Mouse (Mus musculus): ENCODE measurements around the gene Cdkn3. TPM values are rescaled to one million over a fixed set of nuclear protein-coding genes. Genes with fewer than 3 reads are reported as not detected.

Cdkn3 gene
- polyA plus RNA-seq (2015; fragmentation: Nextera tagmentation; extraction: Ambion mirVana): 14.0 and 16.3 TPM in 2 replicates

GRCm38 (mm10) chr14:46760355-46761029, at the start of gene Cdkn3:
TSS of gene Cdkn3 (plus strand) at chr14:46760541.
- peak within 1 kb of the TSS; percentile 63 for H3K4me3 ChIP-seq (replicated peaks; ENCODE audit: low read length)
- no peak within 1 kb of the TSS for H3K27ac ChIP-seq (ENCODE audit: low read length)
- peak within 1 kb of the TSS; percentile 63 for H3K4me2 ChIP-seq (ENCODE audit: low read length)
- H3K9ac ChIP-seq (replicated peaks; ENCODE audit: low read depth, low read length): peak within 1 kb of the TSS; percentile 52
- peaks cover 7% of the 10 kb centered on the region for H3K4me1 ChIP-seq (replicated peaks; ENCODE audit: control insufficient read depth, insufficient read depth, low read length)
- peak; percentile 100 for ATAC-seq
- H3K27me3 ChIP-seq (replicated peaks; ENCODE audit: control insufficient read depth, insufficient read depth, low read length): peaks cover 5% of the 10 kb centered on the region; the same call in 1 of the 2 replicates
- WGBS: under 1% methylated on average over 51 of the region's 54 CpGs
- H3K9me3 ChIP-seq (ENCODE audit: control insufficient read depth, low read length): no peaks in the 10 kb centered on the region; the same call in 1 of the 2 replicates
- H3K36me3 ChIP-seq (ENCODE audit: control insufficient read depth, insufficient read depth): no peaks in the 10 kb centered on the region

- Histone ChIP-seq H3K9ac (replicated peaks; ENCODE audit: low read depth, low read length) (no peak overlapping the region), H3K4me1 (replicated peaks; ENCODE audit: control insufficient read depth, insufficient read depth, low read length) (no peaks in the 10 kb centered on the region), H3K36me3 (ENCODE audit: control insufficient read depth, insufficient read depth) (no peaks in the 10 kb centered on the region), H3K27ac (ENCODE audit: low read length) (no peak overlapping the region), H3K9me3 (ENCODE audit: control insufficient read depth, low read length) (no peaks in the 10 kb centered on the region), H3K27me3 (replicated peaks; ENCODE audit: control insufficient read depth, insufficient read depth, low read length) (no peaks in the 10 kb centered on the region), H3K4me3 (replicated peaks; ENCODE audit: low read length) (no peak overlapping the region), H3K4me2 (ENCODE audit: low read length) (no peak overlapping the region)
- WGBS: 58% methylated on average over 12 of the region's 12 CpGs
- ATAC-seq: no peak
Observed at GRCm38 (mm10) chr14:46718483-46718922, 41.8 kb upstream of the Cdkn3 start.

GRCm38 (mm10) chr14:46722031-46722430, 38.3 kb upstream of the Cdkn3 start:
- Histone ChIP-seq H3K4me2 (ENCODE audit: low read length) (no peak overlapping the region), H3K9me3 (ENCODE audit: control insufficient read depth, low read length) (no peaks in the 10 kb centered on the region), H3K4me3 (replicated peaks; ENCODE audit: low read length) (no peak overlapping the region), H3K36me3 (ENCODE audit: control insufficient read depth, insufficient read depth) (no peaks in the 10 kb centered on the region), H3K4me1 (replicated peaks; ENCODE audit: control insufficient read depth, insufficient read depth, low read length) (no peaks in the 10 kb centered on the region), H3K27me3 (replicated peaks; ENCODE audit: control insufficient read depth, insufficient read depth, low read length) (no peaks in the 10 kb centered on the region), H3K9ac (replicated peaks; ENCODE audit: low read depth, low read length) (no peak overlapping the region), H3K27ac (ENCODE audit: low read length) (no peak overlapping the region)
- 64% methylated on average over 5 of the region's 5 CpGs for WGBS
- no peak for ATAC-seq

GRCm38 (mm10) chr14:46723828-46724227, 36.5 kb upstream of the Cdkn3 start:
- no peaks in the 10 kb centered on the region for H3K4me1 ChIP-seq (replicated peaks; ENCODE audit: control insufficient read depth, insufficient read depth, low read length)
- no peak overlapping the region for H3K9ac ChIP-seq (replicated peaks; ENCODE audit: low read depth, low read length)
- H3K4me3 ChIP-seq (replicated peaks; ENCODE audit: low read length): no peak overlapping the region
- no peaks in the 10 kb centered on the region for H3K36me3 ChIP-seq (ENCODE audit: control insufficient read depth, insufficient read depth)
- ATAC-seq: peak; percentile 77
- H3K27ac ChIP-seq (ENCODE audit: low read length): no peak overlapping the region
- H3K27me3 ChIP-seq (replicated peaks; ENCODE audit: control insufficient read depth, insufficient read depth, low read length): no peaks in the 10 kb centered on the region
- WGBS: 35% methylated on average over 3 of the region's 3 CpGs
- H3K4me2 ChIP-seq (ENCODE audit: low read length): no peak overlapping the region
- no peaks in the 10 kb centered on the region for H3K9me3 ChIP-seq (ENCODE audit: control insufficient read depth, low read length)

GRCm38 (mm10) chr14:46724941-46725340, 35.4 kb upstream of the Cdkn3 start:
- Histone ChIP-seq H3K36me3 (ENCODE audit: control insufficient read depth, insufficient read depth) (no peaks in the 10 kb centered on the region), H3K4me1 (replicated peaks; ENCODE audit: control insufficient read depth, insufficient read depth, low read length) (no peaks in the 10 kb centered on the region), H3K9ac (replicated peaks; ENCODE audit: low read depth, low read length) (no peak overlapping the region), H3K27ac (ENCODE audit: low read length) (no peak overlapping the region), H3K9me3 (ENCODE audit: control insufficient read depth, low read length) (no peaks in the 10 kb centered on the region), H3K4me3 (replicated peaks; ENCODE audit: low read length) (no peak overlapping the region), H3K4me2 (ENCODE audit: low read length) (no peak overlapping the region), H3K27me3 (replicated peaks; ENCODE audit: control insufficient read depth, insufficient read depth, low read length) (no peaks in the 10 kb centered on the region)
- WGBS: 51% methylated on average over 5 of the region's 5 CpGs
- no peak for ATAC-seq

GRCm38 (mm10) chr14:46725743-46726142, 34.6 kb upstream of the Cdkn3 start:
- ATAC-seq: no peak
- no peaks in the 10 kb centered on the region for H3K36me3 ChIP-seq (ENCODE audit: control insufficient read depth, insufficient read depth)

GRCm38 (mm10) chr14:46734262-46734661, 26.1 kb upstream of the Cdkn3 start:
- WGBS: 73% methylated on average over 5 of the region's 5 CpGs

More at GRCm38 (mm10) chr14:46725743-46726142, 34.6 kb upstream of the Cdkn3 start:
- no peaks in the 10 kb centered on the region for H3K9me3 ChIP-seq (ENCODE audit: control insufficient read depth, low read length)
- H3K4me2 ChIP-seq (ENCODE audit: low read length): no peak overlapping the region
- no peaks in the 10 kb centered on the region for H3K4me1 ChIP-seq (replicated peaks; ENCODE audit: control insufficient read depth, insufficient read depth, low read length)
- 55% methylated on average over 3 of the region's 3 CpGs for WGBS
- H3K9ac ChIP-seq (replicated peaks; ENCODE audit: low read depth, low read length): no peak overlapping the region
- no peaks in the 10 kb centered on the region for H3K27me3 ChIP-seq (replicated peaks; ENCODE audit: control insufficient read depth, insufficient read depth, low read length)
- no peak overlapping the region for H3K4me3 ChIP-seq (replicated peaks; ENCODE audit: low read length)
- H3K27ac ChIP-seq (ENCODE audit: low read length): no peak overlapping the region

GRCm38 (mm10) chr14:46734761-46735455, 25.4 kb upstream of the Cdkn3 start:
- WGBS: 86% methylated on average over 14 of the region's 14 CpGs
- H3K9me3 ChIP-seq (ENCODE audit: control insufficient read depth, low read length): no peaks in the 10 kb centered on the region
- ATAC-seq: no peak
- no peaks in the 10 kb centered on the region for H3K4me1 ChIP-seq (replicated peaks; ENCODE audit: control insufficient read depth, insufficient read depth, low read length)
- H3K36me3 ChIP-seq (ENCODE audit: control insufficient read depth, insufficient read depth): no peaks in the 10 kb centered on the region
- H3K27me3 ChIP-seq (replicated peaks; ENCODE audit: control insufficient read depth, insufficient read depth, low read length): no peaks in the 10 kb centered on the region
- H3K4me2 ChIP-seq (ENCODE audit: low read length): no peak overlapping the region
- no peak overlapping the region for H3K4me3 ChIP-seq (replicated peaks; ENCODE audit: low read length)
- no peak overlapping the region for H3K27ac ChIP-seq (ENCODE audit: low read length)
- no peak overlapping the region for H3K9ac ChIP-seq (replicated peaks; ENCODE audit: low read depth, low read length)

More at GRCm38 (mm10) chr14:46734262-46734661, 26.1 kb upstream of the Cdkn3 start:
- no peak overlapping the region for H3K9ac ChIP-seq (replicated peaks; ENCODE audit: low read depth, low read length)
- no peak overlapping the region for H3K27ac ChIP-seq (ENCODE audit: low read length)
- H3K4me3 ChIP-seq (replicated peaks; ENCODE audit: low read length): no peak overlapping the region
- no peaks in the 10 kb centered on the region for H3K27me3 ChIP-seq (replicated peaks; ENCODE audit: control insufficient read depth, insufficient read depth, low read length)
- H3K9me3 ChIP-seq (ENCODE audit: control insufficient read depth, low read length): no peaks in the 10 kb centered on the region
- no peak overlapping the region for H3K4me2 ChIP-seq (ENCODE audit: low read length)
- no peaks in the 10 kb centered on the region for H3K4me1 ChIP-seq (replicated peaks; ENCODE audit: control insufficient read depth, insufficient read depth, low read length)
- no peak for ATAC-seq
- H3K36me3 ChIP-seq (ENCODE audit: control insufficient read depth, insufficient read depth): no peaks in the 10 kb centered on the region

- 96% methylated on average over 4 of the region's 4 CpGs for WGBS
- H3K9me3 ChIP-seq (ENCODE audit: control insufficient read depth, low read length): no peaks in the 10 kb centered on the region
- no peak overlapping the region for H3K27ac ChIP-seq (ENCODE audit: low read length)
- no peaks in the 10 kb centered on the region for H3K36me3 ChIP-seq (ENCODE audit: control insufficient read depth, insufficient read depth)
- ATAC-seq: no peak
- H3K9ac ChIP-seq (replicated peaks; ENCODE audit: low read depth, low read length): no peak overlapping the region
- H3K4me1 ChIP-seq (replicated peaks; ENCODE audit: control insufficient read depth, insufficient read depth, low read length): no peaks in the 10 kb centered on the region
- H3K4me2 ChIP-seq (ENCODE audit: low read length): no peak overlapping the region
- no peaks in the 10 kb centered on the region for H3K27me3 ChIP-seq (replicated peaks; ENCODE audit: control insufficient read depth, insufficient read depth, low read length)
- H3K4me3 ChIP-seq (replicated peaks; ENCODE audit: low read length): no peak overlapping the region
Observed at GRCm38 (mm10) chr14:46736366-46736765, 24.0 kb upstream of the Cdkn3 start.

Data from forebrain, embryonic 16.5 days (tissue).